Mouse (Mus musculus) kidney, embryonic 14.5 days (tissue): ENCODE data around the gene Lmf2. TPM values are rescaled to one million over a fixed set of nuclear protein-coding genes. Genes with fewer than 3 reads are reported as not detected.
A peak's percentile ranks its signal among the peaks of the same experiment; 100 is the strongest.

Experiments used
- ATAC-seq: fragments of 200-750 bp; cut with Nextera tagmentation; 2 replicates; pipeline ENCODE4 v1.8.0; 2017; ENCODE audit warnings: moderate number of reproducible peaks, mild to moderate bottlenecking, moderate TSS enrichment, moderate library complexity; ENCODE audit not compliant: low FRiP score, low TSS enrichment
- H3K27ac ChIP-seq: fragments of 300-500 bp; sonication (generic); 2 replicates; pipeline ENCODE4 v1.5.1; 2014; ENCODE audit warnings: low read depth, mild to moderate bottlenecking, low read length, moderate library complexity, mixed read lengths
- H3K27me3 ChIP-seq: fragments of 300-500 bp; sonication (generic); 2 replicates; pipeline ENCODE4 v1.6.1; 2014; ENCODE audit warnings: mild to moderate bottlenecking, low read length; ENCODE audit not compliant: control insufficient read depth, insufficient read depth
- H3K36me3 ChIP-seq: fragments of 300-500 bp; sonication (generic); 2 replicates; pipeline ENCODE4 v1.6.1; 2014; ENCODE audit warnings: low read length, mixed read lengths; ENCODE audit not compliant: control insufficient read depth, insufficient read depth
- H3K4me1 ChIP-seq: fragments of 300-500 bp; sonication (generic); 2 replicates; pipeline ENCODE4 v1.6.1; 2014; ENCODE audit warnings: low read length, mixed read lengths; ENCODE audit not compliant: control insufficient read depth, insufficient read depth
- H3K4me2 ChIP-seq: fragments of 300-500 bp; sonication (generic); replicated peaks from 2 replicates; pipeline ENCODE4 v1.6.1; 2014; ENCODE audit warnings: low read depth, mild to moderate bottlenecking, low read length
- H3K4me3 ChIP-seq: fragments of 300-500 bp; sonication (generic); 2 replicates; pipeline ENCODE4 v1.5.1; 2014; ENCODE audit warnings: mild to moderate bottlenecking, low read length
- H3K9ac ChIP-seq: fragments of 300-500 bp; sonication (generic); 2 replicates; pipeline ENCODE4 v1.6.1; 2014; ENCODE audit warnings: low read depth, mild to moderate bottlenecking, low read length, moderate library complexity
- H3K9me3 ChIP-seq: fragments of 300-500 bp; sonication (generic); 2 replicates; pipeline ENCODE4 v1.6.1; 2016; ENCODE audit warnings: low read length; ENCODE audit not compliant: control insufficient read depth
- WGBS: fragments of 180-500 bp; shearing (Covaris S2); extraction: QIAGEN DNeasy Blood & Tissue Kit; methylation state at CpG from one replicate; pipeline ENCODE4 v1.1.7; 2014; 5-methylcytosine and 5-hydroxymethylcytosine counted together
- polyA plus RNA-seq: library from polyadenylated mRNA; unstranded; fragments of >200 nt; fragmentation: Nextera tagmentation; extraction: Ambion mirVana; gene quantifications from 2 replicates; pipeline ENCODE4 v1.2.1, GENCODE M21; 2014

The Lmf2 gene
- polyA plus RNA-seq, 1 experiment from 2014 or later, result 48.1 TPM

- peaks cover 16% of the 10 kb centered on the region for H3K4me1 ChIP-seq
- peak overlapping the region; percentile 74 for H3K4me3 ChIP-seq
- peaks cover 36% of the 10 kb centered on the region for H3K36me3 ChIP-seq
- WGBS, result 66% methylated on average over 7 of the region's 7 CpGs
- H3K9me3 ChIP-seq, result no peaks in the 10 kb centered on the region
- H3K9ac ChIP-seq, result peak overlapping the region; percentile 89
- peak overlapping the region; percentile 64 for H3K4me2 ChIP-seq
- no peak overlapping the region for H3K27ac ChIP-seq
- H3K27me3 ChIP-seq, result no peaks in the 10 kb centered on the region
- no peak for ATAC-seq
Observed at GRCm38 (mm10) chr15:89354455-89354854, 1.0 kb downstream of the Lmf2 start.

GRCm38 (mm10) chr15:89353837-89354236, 1.6 kb downstream of the Lmf2 start:
- H3K9me3 ChIP-seq, result no peaks in the 10 kb centered on the region
- H3K36me3 ChIP-seq, result peaks cover 36% of the 10 kb centered on the region
- H3K4me2 ChIP-seq, result peak overlapping the region; percentile 64
- H3K9ac ChIP-seq, result peak overlapping the region; percentile 89; the same call in 1 of the 2 replicates
- WGBS, result 95% methylated on average over 16 of the region's 16 CpGs
- H3K27ac ChIP-seq, result no peak overlapping the region
- ATAC-seq, result no peak
- peaks cover 16% of the 10 kb centered on the region for H3K4me1 ChIP-seq
- no peaks in the 10 kb centered on the region for H3K27me3 ChIP-seq
- peak overlapping the region; percentile 74; the same call in 1 of the 2 replicates for H3K4me3 ChIP-seq

- ATAC-seq, result no peak
- H3K4me3 ChIP-seq, result no peak overlapping the region
- no peak overlapping the region for H3K4me2 ChIP-seq
- H3K9me3 ChIP-seq, result no peaks in the 10 kb centered on the region
- no peak overlapping the region for H3K27ac ChIP-seq
- 94% methylated on average over 12 of the region's 12 CpGs for WGBS
- no peak overlapping the region for H3K9ac ChIP-seq
- H3K4me1 ChIP-seq, result peaks cover 11% of the 10 kb centered on the region
- no peaks in the 10 kb centered on the region for H3K27me3 ChIP-seq
- peaks cover 36% of the 10 kb centered on the region for H3K36me3 ChIP-seq
Observed at GRCm38 (mm10) chr15:89352795-89353194, 2.7 kb downstream of the Lmf2 start.

GRCm38 (mm10) chr15:89352054-89352453, 3.4 kb downstream of the Lmf2 start:
- no peak overlapping the region for H3K4me2 ChIP-seq
- H3K4me3 ChIP-seq, result no peak overlapping the region
- no peak overlapping the region for H3K9ac ChIP-seq
- ATAC-seq, result no peak
- peaks cover 7% of the 10 kb centered on the region; the same call in 1 of the 2 replicates for H3K4me1 ChIP-seq
- no peak overlapping the region for H3K27ac ChIP-seq
- H3K9me3 ChIP-seq, result no peaks in the 10 kb centered on the region
- H3K27me3 ChIP-seq, result no peaks in the 10 kb centered on the region
- 97% methylated on average over 14 of the region's 14 CpGs for WGBS
- peaks cover 36% of the 10 kb centered on the region for H3K36me3 ChIP-seq

GRCm38 (mm10) chr15:89351302-89351701, 4.2 kb downstream of the Lmf2 start:
- H3K36me3 ChIP-seq, result peaks cover 36% of the 10 kb centered on the region
- no peak overlapping the region for H3K9ac ChIP-seq
- WGBS, result 90% methylated on average over 15 of the region's 15 CpGs
- H3K4me3 ChIP-seq, result no peak overlapping the region
- no peak for ATAC-seq
- H3K27me3 ChIP-seq, result no peaks in the 10 kb centered on the region
- no peak overlapping the region for H3K4me2 ChIP-seq
- H3K27ac ChIP-seq, result no peak overlapping the region
- peaks cover 5% of the 10 kb centered on the region; the same call in 1 of the 2 replicates for H3K4me1 ChIP-seq
- H3K9me3 ChIP-seq, result no peaks in the 10 kb centered on the region

GRCm38 (mm10) chr15:89350447-89350846, 5.0 kb downstream of the Lmf2 start:
- H3K4me3 ChIP-seq, result no peak overlapping the region
- no peak for ATAC-seq
- H3K4me2 ChIP-seq, result no peak overlapping the region
- H3K27ac ChIP-seq, result no peak overlapping the region
- H3K9ac ChIP-seq, result no peak overlapping the region
- H3K36me3 ChIP-seq, result peaks cover 36% of the 10 kb centered on the region
- no peaks in the 10 kb centered on the region for H3K27me3 ChIP-seq
- 74% methylated on average over 5 of the region's 5 CpGs for WGBS
- H3K4me1 ChIP-seq, result peaks cover 5% of the 10 kb centered on the region; the same call in 1 of the 2 replicates
- no peaks in the 10 kb centered on the region for H3K9me3 ChIP-seq

- Histone ChIP-seq H3K27me3 (no peaks in the 10 kb centered on the region), H3K27ac (no peak overlapping the region), H3K9ac (no peak overlapping the region), H3K4me1 (no peaks in the 10 kb centered on the region), H3K9me3 (no peaks in the 10 kb centered on the region), H3K36me3 (no peaks in the 10 kb centered on the region), H3K4me3 (no peak overlapping the region), H3K4me2 (no peak overlapping the region)
- WGBS, result 86% methylated on average over 3 of the region's 3 CpGs
- no peak for ATAC-seq
Observed at GRCm38 (mm10) chr15:89343325-89343724, 12.1 kb downstream of the Lmf2 start.

GRCm38 (mm10) chr15:89341678-89342077, 13.8 kb downstream of the Lmf2 start:
- Histone ChIP-seq H3K27ac (no peak overlapping the region), H3K36me3 (no peaks in the 10 kb centered on the region), H3K9ac (no peak overlapping the region), H3K4me2 (no peak overlapping the region), H3K4me3 (no peak overlapping the region), H3K4me1 (no peaks in the 10 kb centered on the region), H3K27me3 (no peaks in the 10 kb centered on the region), H3K9me3 (no peaks in the 10 kb centered on the region)
- WGBS, result 44% methylated on average over 1 of the region's 1 CpGs
- no peak for ATAC-seq

- Histone ChIP-seq H3K27me3 (no peaks in the 10 kb centered on the region), H3K9ac (no peak overlapping the region), H3K4me3 (no peak overlapping the region), H3K4me1 (no peaks in the 10 kb centered on the region), H3K27ac (no peak overlapping the region), H3K9me3 (no peaks in the 10 kb centered on the region), H3K36me3 (no peaks in the 10 kb centered on the region), H3K4me2 (no peak overlapping the region)
- 84% methylated on average over 3 of the region's 3 CpGs for WGBS
- ATAC-seq, result no peak
Observed at GRCm38 (mm10) chr15:89340136-89340535, 15.3 kb downstream of the Lmf2 start.
